Mouse (Mus musculus): Measurements from ENCODE around the gene Tpk1. TPM values are rescaled to one million over a fixed set of nuclear protein-coding genes. Genes with fewer than 3 reads are reported as not detected.

The Tpk1 gene
- polyA plus RNA-seq (2012; rRNA removed), result 2.8 and 3.4 TPM in 2 replicates

- no peaks in the 10 kb centered on the region for H3K4me1 ChIP-seq (ENCODE audit: control insufficient read depth, insufficient read depth, insufficient read length, low read length)
- H3K36me3 ChIP-seq (ENCODE audit: control insufficient read depth, insufficient read depth, low read length), result no peaks in the 10 kb centered on the region
- no peaks in the 10 kb centered on the region for H3K27me3 ChIP-seq (ENCODE audit: control insufficient read depth, insufficient read depth, low read length)
- H3K27ac ChIP-seq (ENCODE audit: insufficient read depth, low read depth, low read length), result peak within 1 kb of the TSS; percentile 78
- under 1% methylated on average over 63 of the region's 63 CpGs for WGBS
- peak within 1 kb of the TSS; percentile 86 for H3K4me3 ChIP-seq (ENCODE audit: low read depth, low read length)
- TF ChIP-seq POLR2A (IDR thresholded peaks at IDR 0.05; ENCODE audit: low read depth, low read length) (peak; percentile 55), CTCF (IDR thresholded peaks at IDR 0.05; ENCODE audit: extremely low read depth, insufficient read length, insufficient replicate concordance, low read depth, low read length) (no peak)
These were observed at the start of gene Tpk1 for GRCm38 (mm10) chr6:43665677-43666546. Gene Tpk1, minus strand, starts transcription at chr6:43666278.

- 38% methylated on average over 6 of the region's 6 CpGs for WGBS
- no peak for TF ChIP-seq POLR2A (IDR thresholded peaks at IDR 0.05; ENCODE audit: low read depth, low read length)
- TF ChIP-seq CTCF (IDR thresholded peaks at IDR 0.05; ENCODE audit: extremely low read depth, insufficient read length, insufficient replicate concordance, low read depth, low read length), result no peak
- no peak overlapping the region for H3K4me3 ChIP-seq (ENCODE audit: low read depth, low read length)
- H3K4me1 ChIP-seq (ENCODE audit: control insufficient read depth, insufficient read depth, insufficient read length, low read length), result no peaks in the 10 kb centered on the region
- H3K36me3 ChIP-seq (ENCODE audit: control insufficient read depth, insufficient read depth, low read length), result no peaks in the 10 kb centered on the region
- no peaks in the 10 kb centered on the region for H3K27me3 ChIP-seq (ENCODE audit: control insufficient read depth, insufficient read depth, low read length)
- no peak overlapping the region for H3K27ac ChIP-seq (ENCODE audit: insufficient read depth, low read depth, low read length)
These were observed 36.9 kb upstream of the Tpk1 start for GRCm38 (mm10) chr6:43702810-43703614.

GRCm38 (mm10) chr6:43691863-43692262, 25.8 kb upstream of the Tpk1 start:
- TF ChIP-seq CTCF (IDR thresholded peaks at IDR 0.05; ENCODE audit: extremely low read depth, insufficient read length, insufficient replicate concordance, low read depth, low read length), result no peak
- no peak for TF ChIP-seq POLR2A (IDR thresholded peaks at IDR 0.05; ENCODE audit: low read depth, low read length)
- Histone ChIP-seq H3K4me1 (ENCODE audit: control insufficient read depth, insufficient read depth, insufficient read length, low read length) (no peaks in the 10 kb centered on the region), H3K27ac (ENCODE audit: insufficient read depth, low read depth, low read length) (no peak overlapping the region), H3K27me3 (ENCODE audit: control insufficient read depth, insufficient read depth, low read length) (no peaks in the 10 kb centered on the region), H3K4me3 (ENCODE audit: low read depth, low read length) (no peak overlapping the region), H3K36me3 (ENCODE audit: control insufficient read depth, insufficient read depth, low read length) (no peaks in the 10 kb centered on the region)
- 73% methylated on average over 1 of the region's 1 CpGs for WGBS

GRCm38 (mm10) chr6:43685985-43686384, 19.9 kb upstream of the Tpk1 start:
- Histone ChIP-seq H3K36me3 (ENCODE audit: control insufficient read depth, insufficient read depth, low read length) (no peaks in the 10 kb centered on the region), H3K4me3 (ENCODE audit: low read depth, low read length) (no peak overlapping the region), H3K4me1 (ENCODE audit: control insufficient read depth, insufficient read depth, insufficient read length, low read length) (no peaks in the 10 kb centered on the region), H3K27ac (ENCODE audit: insufficient read depth, low read depth, low read length) (no peak overlapping the region), H3K27me3 (ENCODE audit: control insufficient read depth, insufficient read depth, low read length) (no peaks in the 10 kb centered on the region)
- TF ChIP-seq CTCF (IDR thresholded peaks at IDR 0.05; ENCODE audit: extremely low read depth, insufficient read length, insufficient replicate concordance, low read depth, low read length), result no peak
- TF ChIP-seq POLR2A (IDR thresholded peaks at IDR 0.05; ENCODE audit: low read depth, low read length), result no peak
- WGBS, result 45% methylated on average over 2 of the region's 2 CpGs

DNA sequence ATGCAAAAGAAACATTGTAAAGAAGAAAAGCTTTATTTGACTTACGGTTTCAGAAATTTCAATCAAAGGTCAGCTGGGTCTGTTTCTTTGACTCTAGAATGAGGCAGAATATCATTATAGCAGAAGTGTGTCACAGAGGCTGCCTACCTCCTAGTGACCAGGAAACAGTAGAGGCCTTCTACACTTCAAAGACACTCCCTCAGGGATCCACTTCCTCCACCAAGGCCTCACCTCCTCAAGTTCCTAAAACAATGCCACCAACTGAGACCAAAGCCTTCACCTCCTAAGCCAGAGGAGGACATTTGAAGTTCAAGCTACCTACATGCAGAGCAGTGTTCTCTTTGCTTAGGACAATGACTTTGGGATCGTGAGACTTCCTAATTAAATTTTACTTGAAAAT, 16.5 kb upstream of the Tpk1 start:
- 89% methylated on average over 2 of the region's 2 CpGs for WGBS

GRCm38 (mm10) chr6:43678689-43679212, 12.7 kb upstream of the Tpk1 start:
- Histone ChIP-seq H3K27me3 (ENCODE audit: control insufficient read depth, insufficient read depth, low read length) (no peaks in the 10 kb centered on the region), H3K27ac (ENCODE audit: insufficient read depth, low read depth, low read length) (no peak overlapping the region), H3K4me1 (ENCODE audit: control insufficient read depth, insufficient read depth, insufficient read length, low read length) (no peaks in the 10 kb centered on the region), H3K36me3 (ENCODE audit: control insufficient read depth, insufficient read depth, low read length) (no peaks in the 10 kb centered on the region), H3K4me3 (ENCODE audit: low read depth, low read length) (no peak overlapping the region)
- WGBS, result 80% methylated on average over 2 of the region's 2 CpGs
- TF ChIP-seq CTCF (IDR thresholded peaks at IDR 0.05; ENCODE audit: extremely low read depth, insufficient read length, insufficient replicate concordance, low read depth, low read length), result no peak
- no peak for TF ChIP-seq POLR2A (IDR thresholded peaks at IDR 0.05; ENCODE audit: low read depth, low read length)

More for the DNA sequence above, 16.5 kb upstream of the Tpk1 start:
- TF ChIP-seq CTCF (IDR thresholded peaks at IDR 0.05; ENCODE audit: extremely low read depth, insufficient read length, insufficient replicate concordance, low read depth, low read length), result no peak
- Histone ChIP-seq H3K36me3 (ENCODE audit: control insufficient read depth, insufficient read depth, low read length) (no peaks in the 10 kb centered on the region), H3K27me3 (ENCODE audit: control insufficient read depth, insufficient read depth, low read length) (no peaks in the 10 kb centered on the region), H3K4me3 (ENCODE audit: low read depth, low read length) (no peak overlapping the region), H3K27ac (ENCODE audit: insufficient read depth, low read depth, low read length) (no peak overlapping the region), H3K4me1 (ENCODE audit: control insufficient read depth, insufficient read depth, insufficient read length, low read length) (no peaks in the 10 kb centered on the region)

GRCm38 (mm10) chr6:43677566-43677965, 11.5 kb upstream of the Tpk1 start:
- TF ChIP-seq POLR2A (IDR thresholded peaks at IDR 0.05; ENCODE audit: low read depth, low read length) (no peak), CTCF (IDR thresholded peaks at IDR 0.05; ENCODE audit: extremely low read depth, insufficient read length, insufficient replicate concordance, low read depth, low read length) (no peak)
- Histone ChIP-seq H3K27ac (ENCODE audit: insufficient read depth, low read depth, low read length) (no peak overlapping the region), H3K36me3 (ENCODE audit: control insufficient read depth, insufficient read depth, low read length) (no peaks in the 10 kb centered on the region), H3K27me3 (ENCODE audit: control insufficient read depth, insufficient read depth, low read length) (no peaks in the 10 kb centered on the region), H3K4me3 (ENCODE audit: low read depth, low read length) (no peak overlapping the region), H3K4me1 (ENCODE audit: control insufficient read depth, insufficient read depth, insufficient read length, low read length) (no peaks in the 10 kb centered on the region)
- WGBS, result 73% methylated on average over 3 of the region's 3 CpGs
